Comparison of ENCODE assay signal across 20 mouse cellular contexts in the genomic region with DNA sequence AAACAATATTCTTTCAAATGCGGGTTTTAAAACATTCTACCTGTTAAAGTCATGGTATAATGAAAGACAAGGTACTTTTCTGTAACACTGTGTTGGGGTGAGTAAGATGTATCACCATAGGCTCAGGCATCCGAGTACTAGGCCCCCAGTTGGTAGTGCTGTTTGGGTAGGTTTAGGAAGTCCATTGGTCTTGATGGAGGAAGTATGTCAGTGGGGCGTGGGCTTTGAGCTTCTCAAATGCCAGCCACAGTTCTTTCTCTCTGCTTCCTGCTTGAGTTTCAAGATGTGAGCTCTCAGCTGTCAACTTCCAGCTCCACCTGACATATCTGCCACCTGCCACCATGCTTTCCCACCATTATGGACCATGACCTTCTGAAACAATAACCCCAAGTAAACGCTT.
A peak's percentile ranks its signal among the peaks of the same experiment; 100 is the strongest.
DNase-seq lines count a peak whose midpoint lies in the region; ATAC-seq lines count a peak whose summit lies in the region.
"Had no signal": no experiment of that assay in that cellular context is flagged by ENCODE, and none has a peak within 500 bp of the region (broad histone marks: within the 10 kb centered on the region; RNA-seq: fewer than 3 reads in every experiment).

No protein-coding gene starts in this region.

- peak; percentile 54; the same call in 1 of the 2 replicates for ATAC-seq in common myeloid progenitor, adult 5-6 weeks (replicated peaks; ENCODE audit: low read depth, poor library complexity, severe bottlenecking)
- ATAC-seq in hematopoietic stem cell, adult 5-6 weeks (replicated peaks in 1 of 2; ENCODE audit: insufficient read depth in 1 of 2, low FRiP score in 2 of 2, low TSS enrichment in 1 of 2, low read depth in 1 of 2, poor library complexity in 2 of 2, severe bottlenecking in 2 of 2) = peak; percentile 45 to 49
- peak; percentile 61 for ATAC-seq in megakaryocyte progenitor cell, adult 5-6 weeks (replicated peaks; ENCODE audit: poor library complexity)
- ATAC-seq: activated CD4-positive, CD25-positive, alpha-beta regulatory T cell, adult 4 months; forebrain, embryonic 14.5 days; forebrain, embryonic 16.5 days; Patski had no signal

- intact Hi-C loops in left cerebral cortex, postnatal 25 days (cut with DNase I) = loop anchor here (5.0 kb wide), 1 partner anchor 254 kb away; no protein-coding TSS in a partner anchor

- DNase-seq in 416B (ENCODE audit: low read depth) = peak; percentile 40
- DNase-seq in heart, adult 9 months (ENCODE audit: low spot score in 2 of 2) = no peak
- DNase-seq in left cerebral cortex, postnatal 25 days (ENCODE audit: low spot score in 2 of 2) = no peak
- DNase-seq in ovary, postnatal 36 days (ENCODE audit: low spot score) = no peak
- DNase-seq: adrenal gland, adult 8-10 months; adrenal gland, postnatal 14 days; adrenal gland, postnatal 36 days; B cell, adult 2 months; cerebellum, adult 11-12 months; cerebellum, adult 2 months; cerebellum, adult 9-11 months; cerebellum, postnatal 14 days; cerebellum, postnatal 36 days had no signal
